Mouse (Mus musculus) MEL-GATA-1-ER (cell line): ENCODE data around the gene Tspan9.

Source experiments
- DNase-seq: peaks from one replicate; pipeline ENCODE4 v3.0.0-alpha.2; 2012; ENCODE audit warnings: low read depth; ENCODE audit errors: extremely low read depth

The Tspan9 gene

GRCm38 (mm10) chr6:128104712-128105324 is 38.6 kb downstream of the Tspan9 start:
- DNase-seq, result no peak

DNA sequence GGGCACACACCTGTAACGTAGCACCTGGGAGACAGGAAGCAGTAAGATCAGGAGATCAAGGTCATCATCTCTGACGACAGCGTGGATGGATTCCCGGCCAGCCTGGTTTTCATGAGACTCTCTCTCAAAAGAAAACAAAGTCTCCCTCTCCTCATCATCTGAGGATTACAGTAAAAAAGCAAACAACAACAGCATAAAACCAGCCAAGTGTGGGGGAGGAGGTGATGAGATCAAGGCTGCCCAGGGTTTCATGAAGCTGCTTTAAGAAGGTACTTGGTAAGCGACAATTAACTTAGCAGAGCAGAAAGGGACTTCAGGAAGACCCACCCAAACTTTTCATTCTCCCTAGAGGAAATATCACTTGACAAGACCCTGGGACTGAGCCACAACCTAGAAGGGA is 39.5 kb downstream of the Tspan9 start:
- DNase-seq, result no peak

DNA sequence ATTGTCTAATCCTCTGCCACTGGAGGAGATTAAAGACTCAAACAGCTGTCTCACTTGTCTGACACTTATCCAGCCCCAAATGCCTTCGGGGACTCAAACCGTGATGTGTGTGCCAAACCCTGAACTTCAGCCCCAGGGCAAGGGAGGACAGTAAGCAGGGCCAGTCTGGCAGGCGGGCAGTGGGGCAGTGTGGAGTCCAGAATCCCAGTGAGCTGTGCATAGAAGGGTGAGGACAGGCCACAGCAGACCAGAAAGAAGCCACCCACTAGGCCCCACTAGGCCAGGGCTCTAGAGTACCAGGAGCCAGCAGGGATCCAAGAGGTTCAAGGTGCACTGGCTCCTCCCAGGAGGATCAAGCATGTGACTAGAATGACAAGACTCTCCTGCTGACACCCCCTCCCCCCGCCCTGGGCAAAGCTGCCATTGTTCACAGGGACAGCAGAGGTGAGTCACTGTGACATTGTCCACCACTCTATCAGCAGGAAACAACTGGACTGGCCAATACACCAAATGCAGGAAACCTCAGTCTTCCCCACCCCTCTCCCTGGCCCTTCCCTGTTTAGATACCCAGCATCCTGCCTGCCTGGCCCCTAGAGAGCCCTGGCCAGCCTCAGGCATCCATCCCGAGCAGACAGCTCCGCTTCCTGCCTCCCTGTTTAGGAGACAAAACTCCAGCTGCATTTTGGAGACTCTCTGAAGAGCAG is 40.9 kb downstream of the Tspan9 start:
- no peak for DNase-seq

- DNase-seq, result no peak
Measured at GRCm38 (mm10) chr6:128099871-128100270, 43.5 kb downstream of the Tspan9 start.

GRCm38 (mm10) chr6:128099190-128099589 is 44.2 kb downstream of the Tspan9 start:
- DNase-seq, result no peak

DNA sequence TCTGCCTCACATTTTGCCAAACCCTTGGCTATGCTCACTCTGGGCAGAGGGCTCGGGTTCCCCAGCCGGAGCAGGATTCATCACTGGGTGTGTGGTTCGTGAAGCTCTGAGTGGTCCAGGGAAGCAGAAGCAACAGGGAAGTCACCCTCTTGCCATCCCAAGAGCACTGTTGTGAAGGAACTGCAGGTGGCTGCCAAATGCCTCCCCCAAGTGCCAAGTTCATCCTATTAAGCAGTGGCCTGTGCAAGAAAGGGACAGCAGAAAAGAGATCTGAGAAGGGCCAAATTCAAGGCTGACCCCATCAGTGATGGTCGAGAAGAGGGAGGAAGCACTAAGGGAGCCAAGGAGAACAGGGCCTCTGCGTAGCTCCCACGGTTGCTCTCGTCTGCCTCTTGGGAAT is 46.9 kb downstream of the Tspan9 start:
- DNase-seq, result no peak

- no peak for DNase-seq
Measured at GRCm38 (mm10) chr6:128095906-128096305, 47.5 kb downstream of the Tspan9 start.

DNA sequence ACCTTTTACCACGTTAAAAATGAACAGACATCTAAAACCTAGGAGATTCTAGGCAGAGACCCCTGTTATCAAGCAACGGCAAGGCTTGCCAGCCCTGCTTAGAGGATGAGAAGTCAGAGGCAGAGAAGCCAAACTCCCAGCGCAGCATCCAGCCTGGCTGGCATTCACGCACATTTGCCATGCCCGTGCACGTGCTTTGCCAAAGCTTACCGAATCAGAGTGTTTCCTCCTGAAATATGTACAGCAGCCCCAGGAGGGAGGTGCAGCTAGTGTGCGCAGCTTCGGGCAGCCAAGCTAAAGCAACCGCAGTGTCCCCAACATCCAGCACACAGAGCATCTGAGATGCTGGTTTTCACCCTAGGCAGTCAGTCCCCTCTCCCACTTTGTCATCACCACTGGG is 48.3 kb downstream of the Tspan9 start:
- no peak for DNase-seq

DNA sequence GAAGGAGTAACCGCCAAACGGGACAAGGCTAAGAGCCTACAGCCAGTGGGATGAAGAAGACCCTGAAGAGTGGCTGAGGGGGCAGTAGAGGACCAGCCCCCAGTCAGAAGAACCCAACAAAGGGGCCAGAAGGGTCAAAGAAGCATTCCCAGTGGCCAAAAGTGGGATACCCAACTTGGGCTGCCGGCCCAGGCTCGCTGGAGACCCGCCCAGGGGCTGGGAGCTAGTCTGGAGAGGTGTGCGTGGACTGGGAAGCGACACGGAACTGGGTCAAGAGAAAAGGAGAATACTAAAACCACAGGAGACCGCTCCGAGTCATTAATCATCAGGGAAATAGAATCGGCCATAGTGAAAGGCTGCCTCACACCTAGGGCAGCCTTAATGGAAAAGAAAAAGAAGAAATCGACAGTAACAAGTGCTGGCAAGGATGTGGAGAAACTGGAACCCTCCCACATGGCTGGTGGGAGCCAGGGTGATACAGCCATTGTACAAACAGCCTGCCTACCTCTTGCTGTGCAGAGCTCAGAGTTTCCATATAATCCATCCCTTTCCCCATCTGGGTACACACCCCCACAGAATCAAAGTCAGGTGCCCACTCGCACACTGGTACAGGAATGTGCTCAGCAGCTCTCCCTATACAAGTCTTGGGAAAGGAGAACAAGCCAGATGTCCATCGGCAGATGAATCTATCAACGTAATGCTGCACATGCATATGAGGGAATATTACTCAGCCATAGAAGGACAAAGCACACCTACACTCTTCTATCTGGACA is 49.4 kb downstream of the Tspan9 start:
- no peak for DNase-seq

DNA sequence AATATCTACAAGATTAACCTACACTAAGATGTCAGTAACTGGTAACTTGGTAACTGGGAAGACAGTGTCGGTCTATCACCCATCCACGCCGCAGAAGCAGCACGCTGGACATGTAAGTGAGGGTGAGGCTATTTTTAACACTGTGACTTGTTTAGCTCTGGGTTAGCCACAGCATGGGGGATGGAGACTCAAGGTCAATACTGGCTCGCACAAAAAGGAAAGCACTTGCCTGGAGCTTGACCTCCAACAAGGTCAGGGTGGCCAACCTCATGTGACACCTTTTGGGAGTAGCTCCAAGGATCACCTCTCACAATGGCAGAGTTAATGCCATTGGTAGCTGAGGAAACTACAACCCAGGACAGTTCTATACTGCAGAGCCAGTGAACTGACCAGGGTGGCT is 50.8 kb downstream of the Tspan9 start:
- DNase-seq, result no peak

DNA sequence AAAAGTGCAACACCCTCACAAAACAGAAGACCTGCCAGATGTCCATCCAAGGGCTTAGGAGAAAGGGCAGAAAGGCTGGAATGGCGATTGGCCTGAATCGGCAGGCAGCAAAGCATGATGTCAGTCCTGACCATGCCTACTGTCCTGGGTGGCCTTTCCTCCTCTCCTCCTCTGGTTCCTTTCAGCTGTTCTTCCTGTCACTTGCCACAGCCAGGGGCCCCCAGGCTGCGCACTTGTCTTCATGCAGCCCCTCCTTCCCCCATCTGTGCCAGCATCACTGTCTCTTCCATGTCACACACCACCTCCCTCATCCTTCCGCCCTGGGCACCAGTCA is 51.6 kb downstream of the Tspan9 start:
- DNase-seq, result no peak

GRCm38 (mm10) chr6:128090985-128091832 is 52.2 kb downstream of the Tspan9 start:
- no peak for DNase-seq

- DNase-seq, result no peak
Measured at GRCm38 (mm10) chr6:128089770-128090702, 53.4 kb downstream of the Tspan9 start.

GRCm38 (mm10) chr6:128088746-128089523 is 54.5 kb downstream of the Tspan9 start:
- DNase-seq, result no peak

DNA sequence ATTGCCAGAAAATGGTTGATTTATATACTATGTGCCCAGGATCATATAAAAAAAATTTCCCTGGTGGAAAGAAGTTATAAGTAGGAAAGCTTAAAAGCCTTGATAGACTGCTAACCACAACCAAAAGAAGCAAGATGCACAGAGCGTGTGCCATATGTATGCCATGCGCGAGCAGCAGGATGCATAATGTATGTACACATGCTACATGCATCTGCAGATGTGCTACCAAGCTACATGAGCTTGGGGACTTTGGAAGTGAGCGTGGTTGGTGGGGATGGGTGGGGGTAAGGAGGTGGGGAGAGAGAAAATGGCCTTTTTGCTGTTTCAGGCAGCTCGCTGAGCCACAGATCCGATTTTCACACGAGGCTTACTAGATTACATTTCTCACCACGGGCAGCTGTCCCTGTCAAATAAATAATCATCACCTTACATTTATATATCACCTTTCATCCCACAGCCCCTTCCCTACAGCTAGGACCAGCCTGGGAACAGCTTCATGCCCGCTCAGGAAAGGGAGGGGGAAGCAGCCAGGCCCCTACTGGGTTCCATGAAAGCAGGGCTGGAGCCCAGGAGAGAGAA is 57.8 kb downstream of the Tspan9 start:
- no peak for DNase-seq

DNA sequence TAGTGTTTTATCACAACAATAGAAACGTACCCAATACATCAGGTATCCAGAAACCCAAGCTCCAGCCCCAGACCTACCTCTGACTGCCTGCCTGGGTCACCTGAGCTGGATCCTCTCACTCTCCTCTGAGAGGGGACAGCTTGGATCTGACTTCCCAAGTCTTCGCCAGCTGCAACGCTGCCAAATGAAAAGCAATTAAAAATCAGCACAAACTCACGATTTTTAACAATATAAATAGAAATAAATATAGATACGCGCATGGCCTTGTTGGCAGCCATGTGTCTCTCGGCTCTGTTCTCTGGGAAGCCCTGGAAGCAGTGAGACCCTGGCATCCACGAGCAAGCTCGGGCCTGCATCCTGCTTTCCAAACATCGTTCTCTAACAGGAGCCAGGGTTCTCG is 60.1 kb downstream of the Tspan9 start:
- DNase-seq, result no peak

- no peak for DNase-seq
Measured at GRCm38 (mm10) chr6:128081781-128082180, 61.6 kb downstream of the Tspan9 start.

- DNase-seq, result no peak
Measured at GRCm38 (mm10) chr6:128081293-128081692, 62.1 kb downstream of the Tspan9 start.

DNA sequence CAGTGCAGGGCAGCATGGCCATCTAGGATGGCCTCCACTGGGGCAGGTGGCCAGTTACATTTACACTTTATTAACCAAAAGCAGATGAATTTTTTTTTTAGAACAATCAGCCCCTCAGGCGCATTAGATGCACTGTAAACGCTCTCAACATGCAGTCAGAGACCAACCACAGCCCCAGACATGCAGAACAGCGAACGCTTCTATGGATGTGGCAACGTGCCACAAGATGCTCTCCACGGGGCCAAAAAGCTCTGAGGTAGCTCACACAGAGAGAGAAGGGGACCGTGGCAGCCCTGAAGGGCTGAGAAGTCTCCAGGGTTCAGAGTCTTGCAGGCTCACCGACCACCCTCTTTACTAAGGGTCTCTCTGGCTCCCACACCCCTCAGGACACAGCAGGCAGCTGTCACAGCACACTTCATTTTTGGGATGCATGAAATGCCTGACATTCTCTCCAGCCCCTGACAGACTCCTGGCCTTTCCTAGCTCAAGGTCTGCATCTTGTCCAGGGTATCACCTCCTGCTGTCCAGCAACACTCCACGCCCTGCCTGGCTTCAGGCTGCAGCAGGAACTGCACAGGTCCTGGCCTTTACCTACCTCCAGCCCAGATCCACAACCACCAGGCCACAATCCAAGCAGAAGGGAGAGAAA is 63.7 kb downstream of the Tspan9 start:
- DNase-seq, result no peak
